Mouse (Mus musculus): Measurements from ENCODE around the gene Palld. TPM values are rescaled to one million over a fixed set of nuclear protein-coding genes. Genes with fewer than 3 reads are reported as not detected.
A peak's percentile ranks its signal among the peaks of the same experiment; 100 is the strongest.

The Palld gene
- 64.6 and 72.5 TPM in 2 replicates for polyA plus RNA-seq (2016; fragmentation: Nextera tagmentation; extraction: Ambion mirVana)

GRCm38 (mm10) chr8:61902521-61902920, at the start of gene Palld:
Gene Palld (minus strand): TSS chr8:61902690.
- H3K9ac ChIP-seq, result no peak within 1 kb of the TSS
- no peaks in the 10 kb centered on the region for H3K9me3 ChIP-seq (replicated peaks)
- no peaks in the 10 kb centered on the region for H3K27me3 ChIP-seq
- no peak for ATAC-seq (ENCODE audit: low FRiP score)
- H3K36me3 ChIP-seq, result no peaks in the 10 kb centered on the region
- 86% methylated on average over 5 of the region's 5 CpGs for WGBS
- H3K4me1 ChIP-seq, result 0 out of 2 replicates have a peak, but pooled peaks cover 3% of the 10 kb centered on the region
- H3K4me2 ChIP-seq (replicated peaks), result no peak within 1 kb of the TSS
- no peak within 1 kb of the TSS for H3K4me3 ChIP-seq
- H3K27ac ChIP-seq, result no peak within 1 kb of the TSS

DNA sequence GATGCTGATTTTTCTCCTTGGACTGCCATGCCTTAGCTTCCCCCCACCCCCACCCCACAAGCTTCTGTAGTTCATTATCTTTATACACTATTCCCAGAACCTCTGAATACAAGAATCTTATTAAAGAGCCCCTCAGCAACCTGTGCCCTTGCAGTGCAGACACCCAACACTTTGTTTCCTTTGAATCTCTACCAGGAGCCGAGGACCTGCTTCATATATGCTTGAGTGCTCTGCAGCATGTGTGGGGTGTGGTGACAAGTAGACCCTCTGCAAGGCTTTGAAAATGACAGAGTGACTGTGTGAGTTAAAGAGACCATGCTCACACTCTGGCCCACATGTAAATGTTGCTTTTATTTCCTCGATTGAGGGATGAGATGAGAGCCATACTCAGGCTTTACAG, 35.1 kb upstream of the Palld start:
- no peak overlapping the region for H3K9ac ChIP-seq
- no peak overlapping the region for H3K4me2 ChIP-seq (replicated peaks)
- no peaks in the 10 kb centered on the region for H3K36me3 ChIP-seq
- no peaks in the 10 kb centered on the region for H3K27me3 ChIP-seq
- H3K4me3 ChIP-seq, result no peak overlapping the region
- WGBS, result 78% methylated on average over 2 of the region's 2 CpGs
- H3K27ac ChIP-seq, result no peak overlapping the region
- no peaks in the 10 kb centered on the region for H3K9me3 ChIP-seq (replicated peaks)
- ATAC-seq (ENCODE audit: low FRiP score), result no peak
- H3K4me1 ChIP-seq, result no peaks in the 10 kb centered on the region

DNA sequence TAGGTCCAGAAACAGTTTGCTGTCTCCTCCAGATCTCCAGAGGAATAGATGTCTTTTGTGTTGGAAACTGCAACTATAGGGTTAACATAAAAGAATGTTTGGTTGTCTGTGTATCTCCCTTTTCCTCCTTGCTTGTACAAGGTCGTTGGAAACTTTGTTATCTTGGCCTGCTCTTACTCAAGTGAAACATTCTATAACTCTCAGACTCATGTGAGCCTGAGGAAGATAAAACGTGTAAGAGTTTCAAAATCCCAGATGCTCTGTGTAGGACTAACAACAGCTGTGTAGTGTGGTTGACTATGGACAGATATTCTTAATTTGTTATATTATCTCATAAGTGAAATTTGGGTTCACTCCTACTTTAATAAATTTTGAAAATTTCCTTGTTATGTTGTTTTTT, 30.8 kb upstream of the Palld start:
- Histone ChIP-seq H3K4me1 (peaks cover under 1% of the 10 kb centered on the region; the same call in 1 of the 2 replicates), H3K27ac (no peak overlapping the region), H3K9me3 (replicated peaks) (no peaks in the 10 kb centered on the region), H3K9ac (no peak overlapping the region), H3K4me3 (no peak overlapping the region), H3K36me3 (no peaks in the 10 kb centered on the region), H3K27me3 (no peaks in the 10 kb centered on the region), H3K4me2 (replicated peaks) (no peak overlapping the region)
- no peak for ATAC-seq (ENCODE audit: low FRiP score)
- 39% methylated on average over 2 of the region's 2 CpGs for WGBS

DNA sequence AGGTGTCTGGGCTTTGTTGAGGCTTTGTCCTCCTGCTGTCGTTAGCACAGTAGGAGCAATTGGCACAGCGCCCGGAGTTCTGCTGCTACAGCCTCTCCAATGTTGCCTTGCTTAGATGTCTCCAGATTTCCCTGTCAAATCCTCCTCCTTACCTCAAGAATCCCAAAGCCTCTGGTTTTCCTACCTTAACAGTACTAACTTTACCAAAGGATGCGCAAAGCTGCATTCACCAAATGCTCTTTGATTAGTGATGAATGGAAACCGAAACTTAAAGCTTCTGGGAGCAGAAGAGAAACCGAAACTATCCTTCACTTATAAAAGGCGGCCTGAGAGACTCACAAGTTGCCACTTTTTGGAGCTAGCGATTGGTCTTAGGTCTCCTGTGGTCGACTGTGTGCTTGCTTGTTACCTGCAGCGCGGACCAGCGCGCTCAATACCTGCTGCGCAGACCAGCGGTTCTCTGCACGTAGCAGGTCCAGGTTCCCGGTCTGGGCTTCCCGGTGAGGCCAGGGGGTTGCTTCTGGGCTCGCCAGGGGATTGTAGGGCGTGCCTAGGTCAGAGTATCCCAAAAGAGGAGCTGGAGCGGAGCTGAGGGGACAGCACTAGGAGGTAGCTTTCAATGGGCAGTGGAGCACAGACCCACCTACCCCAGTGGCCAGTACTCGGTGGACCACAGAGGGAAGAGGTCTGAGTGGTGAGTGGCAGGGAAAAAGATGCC, 25.4 kb upstream of the Palld start, which contains the start of gene Ddx60:
TSS of gene Ddx60 (plus strand) at position 311 of the 718 bp plus-strand sequence.
- Histone ChIP-seq H3K4me1 (peaks cover 7% of the 10 kb centered on the region), H3K36me3 (no peaks in the 10 kb centered on the region), H3K4me2 (replicated peaks) (peak within 1 kb of the TSS; percentile 73), H3K4me3 (peak within 1 kb of the TSS; percentile 40), H3K9ac (peak within 1 kb of the TSS; percentile 43; the same call in 1 of the 2 replicates), H3K27me3 (no peaks in the 10 kb centered on the region), H3K9me3 (replicated peaks) (no peaks in the 10 kb centered on the region), H3K27ac (no peak within 1 kb of the TSS)
- 15% methylated on average over 22 of the region's 22 CpGs for WGBS
- peak; percentile 60; the same call in 1 of the 2 replicates for ATAC-seq (ENCODE audit: low FRiP score)

DNA sequence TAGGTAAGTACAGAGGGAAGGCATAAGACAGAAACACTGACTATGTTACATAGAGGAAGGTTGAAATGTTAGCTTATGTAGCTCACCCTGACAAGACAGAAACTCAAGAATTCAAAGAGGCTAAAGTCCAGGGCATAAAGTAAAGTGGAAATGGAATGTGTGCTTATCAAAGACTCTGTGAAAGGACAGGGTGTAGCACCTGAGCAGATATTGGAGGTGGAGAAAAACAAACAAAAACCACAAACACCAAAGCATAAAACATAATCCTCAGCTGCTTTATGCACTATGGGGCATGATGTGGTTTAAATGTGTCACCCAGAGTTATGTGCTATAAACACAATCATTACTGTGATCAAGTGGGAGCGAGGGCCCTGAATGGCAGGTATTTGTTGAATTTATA, 22.0 kb upstream of the Palld start:
- WGBS, result 97% methylated on average over 1 of the region's 1 CpGs
- H3K4me2 ChIP-seq (replicated peaks), result no peak overlapping the region
- H3K4me1 ChIP-seq, result peaks cover 7% of the 10 kb centered on the region
- no peak overlapping the region for H3K9ac ChIP-seq
- no peak overlapping the region for H3K4me3 ChIP-seq
- H3K27ac ChIP-seq, result no peak overlapping the region
- H3K27me3 ChIP-seq, result no peaks in the 10 kb centered on the region
- no peaks in the 10 kb centered on the region for H3K9me3 ChIP-seq (replicated peaks)
- ATAC-seq (ENCODE audit: low FRiP score), result no peak
- H3K36me3 ChIP-seq, result no peaks in the 10 kb centered on the region

DNA sequence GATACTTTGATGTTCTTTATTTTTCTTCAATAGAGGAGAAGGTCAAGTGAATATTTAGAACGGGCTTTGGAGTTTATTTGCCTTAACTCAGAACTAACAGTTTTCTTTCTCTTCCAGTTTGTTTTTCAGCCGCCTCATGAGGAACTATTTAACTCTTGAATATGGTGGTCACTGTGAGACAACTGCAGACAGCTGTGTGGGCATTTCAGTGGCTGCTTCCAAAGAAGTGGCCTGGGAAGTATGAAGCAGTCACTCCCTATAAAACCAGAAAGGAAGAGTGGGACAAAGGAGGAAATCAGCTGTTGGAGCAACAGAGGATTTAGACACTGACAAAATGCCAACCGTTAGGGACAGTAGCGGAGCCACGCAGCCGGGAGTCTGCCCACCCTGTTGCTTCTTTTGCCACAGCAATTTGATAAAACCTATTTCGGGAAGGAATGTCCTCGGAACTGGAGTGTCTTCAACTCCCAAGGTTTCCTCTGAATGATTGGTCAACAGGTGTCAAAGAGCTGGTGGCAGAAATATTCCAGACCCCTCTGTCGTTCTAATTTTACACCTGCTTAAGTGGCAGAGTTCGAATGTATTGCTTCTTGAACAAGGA, 19.1 kb upstream of the Palld start:
- H3K4me2 ChIP-seq (replicated peaks), result no peak overlapping the region
- no peak for ATAC-seq (ENCODE audit: low FRiP score)
- no peaks in the 10 kb centered on the region for H3K27me3 ChIP-seq
- H3K9me3 ChIP-seq (replicated peaks), result no peaks in the 10 kb centered on the region
- H3K36me3 ChIP-seq, result no peaks in the 10 kb centered on the region
- H3K27ac ChIP-seq, result no peak overlapping the region
- H3K4me1 ChIP-seq, result no peaks in the 10 kb centered on the region
- no peak overlapping the region for H3K9ac ChIP-seq
- 81% methylated on average over 10 of the region's 10 CpGs for WGBS
- no peak overlapping the region for H3K4me3 ChIP-seq

GRCm38 (mm10) chr8:61920389-61920788, 17.9 kb upstream of the Palld start:
- 84% methylated on average over 7 of the region's 7 CpGs for WGBS
- Histone ChIP-seq H3K4me2 (replicated peaks) (no peak overlapping the region), H3K4me3 (no peak overlapping the region), H3K36me3 (no peaks in the 10 kb centered on the region), H3K9me3 (replicated peaks) (no peaks in the 10 kb centered on the region), H3K27me3 (no peaks in the 10 kb centered on the region), H3K9ac (no peak overlapping the region), H3K4me1 (no peaks in the 10 kb centered on the region), H3K27ac (no peak overlapping the region)
- no peak for ATAC-seq (ENCODE audit: low FRiP score)

DNA sequence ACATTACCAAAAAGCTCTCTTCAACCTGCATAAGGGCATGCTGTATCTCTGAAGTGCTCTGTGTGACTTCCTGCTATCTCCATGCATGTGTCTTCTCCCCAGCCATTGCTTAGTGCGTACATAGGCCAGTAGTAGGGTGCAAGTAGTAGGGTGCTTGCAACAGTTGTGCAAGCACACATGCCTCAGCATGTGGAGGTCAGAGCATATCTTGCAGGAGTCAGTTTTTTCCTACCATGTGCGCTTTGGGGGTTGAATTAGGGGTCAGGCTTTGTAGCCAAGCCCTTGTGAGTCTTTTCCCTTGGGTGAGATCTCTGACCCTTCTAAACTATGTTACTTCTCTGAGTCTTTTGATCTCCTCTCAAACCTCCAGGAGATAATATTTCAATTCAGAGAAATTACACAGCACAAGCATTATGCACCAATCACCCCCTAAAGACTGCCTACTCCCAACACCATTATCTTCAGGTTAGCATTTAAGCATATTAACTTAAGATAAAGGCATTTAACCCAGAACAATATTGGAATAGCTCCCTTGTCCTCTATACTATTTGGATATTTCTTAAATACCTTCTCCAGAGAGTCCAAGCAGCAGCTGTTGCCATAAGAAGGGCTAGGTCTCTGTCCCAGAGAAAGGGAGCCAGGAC, 16.8 kb upstream of the Palld start:
- Histone ChIP-seq H3K4me3 (no peak overlapping the region), H3K27me3 (no peaks in the 10 kb centered on the region), H3K36me3 (no peaks in the 10 kb centered on the region), H3K27ac (no peak overlapping the region), H3K4me1 (no peaks in the 10 kb centered on the region), H3K9me3 (replicated peaks) (no peaks in the 10 kb centered on the region), H3K4me2 (replicated peaks) (no peak overlapping the region), H3K9ac (no peak overlapping the region)
- ATAC-seq (ENCODE audit: low FRiP score), result no peak
- 89% methylated on average over 2 of the region's 2 CpGs for WGBS

DNA sequence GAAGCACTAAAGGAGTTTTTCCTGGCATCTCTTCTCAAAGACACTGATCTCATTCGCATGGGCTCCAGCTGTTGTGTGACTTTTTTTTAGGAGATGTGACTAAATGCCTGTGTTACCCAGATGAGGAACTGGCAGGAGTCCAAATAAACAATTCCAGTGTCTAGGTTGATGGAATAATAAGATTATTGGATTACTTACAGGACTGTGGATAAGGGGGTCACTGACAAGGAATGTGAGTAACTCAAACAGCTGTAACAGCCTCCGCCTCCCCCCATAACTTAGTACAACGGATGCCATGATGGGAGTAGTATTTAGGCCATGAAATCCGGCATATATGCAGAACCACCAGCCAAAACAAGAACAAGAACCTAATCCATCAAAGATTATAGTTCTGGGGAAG, 14.8 kb upstream of the Palld start:
- no peaks in the 10 kb centered on the region for H3K27me3 ChIP-seq
- no peak overlapping the region for H3K4me2 ChIP-seq (replicated peaks)
- H3K27ac ChIP-seq, result no peak overlapping the region
- H3K36me3 ChIP-seq, result no peaks in the 10 kb centered on the region
- H3K4me1 ChIP-seq, result no peaks in the 10 kb centered on the region
- no peak for ATAC-seq (ENCODE audit: low FRiP score)
- 93% methylated on average over 4 of the region's 4 CpGs for WGBS
- no peak overlapping the region for H3K4me3 ChIP-seq
- H3K9me3 ChIP-seq (replicated peaks), result no peaks in the 10 kb centered on the region
- H3K9ac ChIP-seq, result no peak overlapping the region

- Histone ChIP-seq H3K27ac (no peak overlapping the region), H3K4me3 (no peak overlapping the region), H3K36me3 (no peaks in the 10 kb centered on the region), H3K27me3 (no peaks in the 10 kb centered on the region), H3K9ac (no peak overlapping the region), H3K4me2 (replicated peaks) (no peak overlapping the region), H3K9me3 (replicated peaks) (no peaks in the 10 kb centered on the region), H3K4me1 (no peaks in the 10 kb centered on the region)
- no peak for ATAC-seq (ENCODE audit: low FRiP score)
- WGBS, result 85% methylated on average over 9 of the region's 9 CpGs
These were observed 11.5 kb upstream of the Palld start for GRCm38 (mm10) chr8:61913957-61914356.

DNA sequence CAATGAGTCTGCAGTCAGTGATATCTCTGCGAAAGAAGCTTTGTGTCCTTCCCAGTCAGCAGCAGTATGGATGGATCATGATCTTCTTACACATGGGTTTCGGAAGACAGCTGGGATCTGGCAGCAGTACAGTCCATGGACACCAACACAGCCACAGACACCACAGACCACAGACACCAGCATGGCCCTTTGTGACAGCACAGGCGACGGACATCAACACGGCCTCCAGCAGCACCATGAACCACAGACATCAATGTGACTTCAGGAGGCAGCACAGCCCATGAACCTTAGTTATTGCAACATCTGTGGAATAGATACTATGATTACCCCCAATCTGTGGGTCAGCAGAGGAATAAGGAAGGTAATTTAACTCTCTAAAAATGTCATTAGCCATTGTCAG, 10.3 kb upstream of the Palld start:
- H3K9ac ChIP-seq, result no peak overlapping the region
- no peaks in the 10 kb centered on the region for H3K4me1 ChIP-seq
- H3K36me3 ChIP-seq, result no peaks in the 10 kb centered on the region
- no peak overlapping the region for H3K4me3 ChIP-seq
- no peak for ATAC-seq (ENCODE audit: low FRiP score)
- H3K9me3 ChIP-seq (replicated peaks), result no peaks in the 10 kb centered on the region
- no peak overlapping the region for H3K4me2 ChIP-seq (replicated peaks)
- WGBS, result 97% methylated on average over 5 of the region's 5 CpGs
- H3K27ac ChIP-seq, result no peak overlapping the region
- no peaks in the 10 kb centered on the region for H3K27me3 ChIP-seq

DNA sequence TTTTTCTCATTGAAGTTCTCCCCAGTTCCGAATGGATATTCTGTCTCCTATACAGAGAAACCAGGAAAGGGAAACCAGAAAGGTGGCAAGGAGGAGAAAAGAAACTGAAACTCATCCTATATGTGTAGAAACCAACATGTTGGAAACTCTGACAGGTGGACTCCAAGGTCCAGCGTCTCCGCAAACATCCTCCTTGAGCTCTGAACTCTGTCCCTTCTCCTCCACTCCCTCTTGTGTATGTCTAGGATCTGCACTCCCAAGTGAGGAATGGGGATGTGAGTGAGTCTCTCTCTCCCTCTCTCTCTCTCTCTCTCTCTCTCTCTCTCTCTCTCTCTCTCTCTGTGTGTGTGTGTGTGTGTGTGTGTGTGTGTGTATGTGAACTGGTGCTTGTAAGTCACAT, 6.8 kb upstream of the Palld start:
- ATAC-seq (ENCODE audit: low FRiP score), result no peak
- H3K27me3 ChIP-seq, result no peaks in the 10 kb centered on the region
- H3K4me2 ChIP-seq (replicated peaks), result no peak overlapping the region
- H3K4me1 ChIP-seq, result no peaks in the 10 kb centered on the region
- no peak overlapping the region for H3K4me3 ChIP-seq
- WGBS, result 84% methylated on average over 3 of the region's 3 CpGs
- H3K36me3 ChIP-seq, result no peaks in the 10 kb centered on the region
- no peak overlapping the region for H3K27ac ChIP-seq
- no peaks in the 10 kb centered on the region for H3K9me3 ChIP-seq (replicated peaks)
- no peak overlapping the region for H3K9ac ChIP-seq
